Mouse (Mus musculus): ENCODE data around the gene Rassf6. TPM values are rescaled to one million over a fixed set of nuclear protein-coding genes. Genes with fewer than 3 reads are reported as not detected.

The Rassf6 gene
- polyA plus RNA-seq, 1 experiment from 2014 or later = 1.0 TPM

- H3K9me3 ChIP-seq = no peaks in the 10 kb centered on the region
- 0 out of 2 replicates have a peak, but pooled peaks cover 2% of the 10 kb centered on the region for H3K27me3 ChIP-seq
- 0 out of 2 replicates have a peak, but pooled peaks cover 5% of the 10 kb centered on the region for H3K4me1 ChIP-seq (replicated peaks)
- no peak overlapping the region for H3K27ac ChIP-seq
- ATAC-seq (ENCODE audit: low FRiP score) = peak; percentile 62; the same call in 1 of the 2 replicates
- H3K36me3 ChIP-seq = no peaks in the 10 kb centered on the region
- H3K4me2 ChIP-seq = no peak overlapping the region
- 9% methylated on average over 3 of the region's 3 CpGs for WGBS
- H3K9ac ChIP-seq = no peak overlapping the region
- no peak overlapping the region for H3K4me3 ChIP-seq
These were observed 12.3 kb upstream of the Rassf6 start for GRCm38 (mm10) chr5:90652724-90653123.

- no peak for ATAC-seq (ENCODE audit: low FRiP score)
- no peak overlapping the region for H3K4me3 ChIP-seq
- 84% methylated on average over 5 of the region's 5 CpGs for WGBS
- H3K9me3 ChIP-seq = no peaks in the 10 kb centered on the region
- H3K4me2 ChIP-seq = no peak overlapping the region
- H3K9ac ChIP-seq = no peak overlapping the region
- no peak overlapping the region for H3K27ac ChIP-seq
- H3K36me3 ChIP-seq = no peaks in the 10 kb centered on the region
- 0 out of 2 replicates have a peak, but pooled peaks cover 2% of the 10 kb centered on the region for H3K27me3 ChIP-seq
- no peaks in the 10 kb centered on the region for H3K4me1 ChIP-seq (replicated peaks)
These were observed 10.2 kb upstream of the Rassf6 start for GRCm38 (mm10) chr5:90650466-90651150.

GRCm38 (mm10) chr5:90647473-90647872, 7.0 kb upstream of the Rassf6 start:
- H3K4me3 ChIP-seq = no peak overlapping the region
- no peak overlapping the region for H3K4me2 ChIP-seq
- no peak for ATAC-seq (ENCODE audit: low FRiP score)
- H3K27ac ChIP-seq = no peak overlapping the region
- no peak overlapping the region for H3K9ac ChIP-seq
- WGBS = 82% methylated on average over 5 of the region's 5 CpGs
- H3K4me1 ChIP-seq (replicated peaks) = no peaks in the 10 kb centered on the region
- no peaks in the 10 kb centered on the region for H3K36me3 ChIP-seq
- H3K9me3 ChIP-seq = no peaks in the 10 kb centered on the region
- H3K27me3 ChIP-seq = no peaks in the 10 kb centered on the region

GRCm38 (mm10) chr5:90646398-90646797, 5.9 kb upstream of the Rassf6 start:
- Histone ChIP-seq H3K27me3 (no peaks in the 10 kb centered on the region), H3K4me1 (replicated peaks) (no peaks in the 10 kb centered on the region), H3K9ac (no peak overlapping the region), H3K4me2 (no peak overlapping the region), H3K36me3 (no peaks in the 10 kb centered on the region), H3K9me3 (no peaks in the 10 kb centered on the region), H3K4me3 (no peak overlapping the region), H3K27ac (no peak overlapping the region)
- no peak for ATAC-seq (ENCODE audit: low FRiP score)
- 82% methylated on average over 5 of the region's 5 CpGs for WGBS

- WGBS = 75% methylated on average over 3 of the region's 3 CpGs
- no peak overlapping the region for H3K4me3 ChIP-seq
- no peak for ATAC-seq (ENCODE audit: low FRiP score)
- peaks cover 1% of the 10 kb centered on the region for H3K4me1 ChIP-seq (replicated peaks)
- H3K9me3 ChIP-seq = no peaks in the 10 kb centered on the region
- no peaks in the 10 kb centered on the region for H3K36me3 ChIP-seq
- 0 out of 2 replicates have a peak, but pooled peaks cover 5% of the 10 kb centered on the region for H3K27me3 ChIP-seq
- no peak overlapping the region for H3K27ac ChIP-seq
- H3K4me2 ChIP-seq = no peak overlapping the region
- H3K9ac ChIP-seq = no peak overlapping the region
These were observed 5.1 kb upstream of the Rassf6 start for GRCm38 (mm10) chr5:90645579-90645978.

DNA sequence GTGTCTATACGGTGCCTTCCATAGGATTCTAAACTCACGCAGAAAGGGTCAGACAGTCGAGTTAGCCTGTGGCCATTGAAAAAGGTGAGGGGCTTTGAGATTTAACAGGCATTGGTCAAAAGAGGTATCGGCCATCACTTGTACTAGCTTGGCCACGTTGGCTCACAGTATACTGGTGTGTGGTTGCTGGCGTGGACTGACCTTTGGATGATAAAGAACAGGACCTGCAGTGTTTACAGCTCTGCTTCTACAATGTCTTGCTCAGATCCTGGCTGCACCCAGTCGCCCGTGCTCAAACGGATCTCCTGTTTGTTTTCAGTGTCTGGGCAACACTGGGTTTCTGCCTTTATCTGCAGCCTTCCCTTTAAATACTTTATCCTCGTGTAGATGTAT, 757 bp upstream of the Rassf6 start:
- Histone ChIP-seq H3K4me2 (no peak overlapping the region), H3K4me1 (replicated peaks) (peaks cover 7% of the 10 kb centered on the region), H3K9ac (no peak overlapping the region), H3K4me3 (no peak overlapping the region), H3K27me3 (0 out of 2 replicates have a peak, but pooled peaks cover 9% of the 10 kb centered on the region), H3K36me3 (no peaks in the 10 kb centered on the region), H3K9me3 (no peaks in the 10 kb centered on the region), H3K27ac (no peak overlapping the region)
- ATAC-seq (ENCODE audit: low FRiP score) = no peak
- 73% methylated on average over 10 of the region's 10 CpGs for WGBS

DNA sequence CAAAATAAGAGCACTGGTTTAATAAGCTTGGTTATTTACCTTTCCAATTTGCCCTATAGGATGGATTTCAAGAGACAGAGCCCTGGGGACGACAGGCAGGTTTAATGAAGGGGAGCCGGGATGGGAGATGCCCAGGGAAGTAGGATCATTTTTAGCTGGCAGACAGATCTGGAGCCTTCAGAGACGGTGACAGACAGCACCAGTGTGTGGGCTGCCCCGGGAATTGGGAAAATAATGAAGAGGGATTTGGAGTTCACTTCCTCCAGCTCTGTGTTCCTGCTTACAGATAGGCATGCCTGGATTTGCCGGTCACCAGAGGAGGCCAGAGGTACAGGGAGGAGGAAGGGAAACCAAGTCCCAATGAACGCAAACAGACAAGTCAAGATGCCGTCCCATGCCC, 5.6 kb downstream of the Rassf6 start:
- WGBS = 80% methylated on average over 7 of the region's 7 CpGs
- 0 out of 2 replicates have a peak, but pooled peaks cover 3% of the 10 kb centered on the region for H3K27me3 ChIP-seq
- H3K4me2 ChIP-seq = no peak overlapping the region
- no peaks in the 10 kb centered on the region for H3K9me3 ChIP-seq
- ATAC-seq (ENCODE audit: low FRiP score) = no peak
- H3K4me3 ChIP-seq = no peak overlapping the region
- no peak overlapping the region for H3K9ac ChIP-seq
- H3K36me3 ChIP-seq = no peaks in the 10 kb centered on the region
- H3K4me1 ChIP-seq (replicated peaks) = no peaks in the 10 kb centered on the region
- no peak overlapping the region for H3K27ac ChIP-seq

DNA sequence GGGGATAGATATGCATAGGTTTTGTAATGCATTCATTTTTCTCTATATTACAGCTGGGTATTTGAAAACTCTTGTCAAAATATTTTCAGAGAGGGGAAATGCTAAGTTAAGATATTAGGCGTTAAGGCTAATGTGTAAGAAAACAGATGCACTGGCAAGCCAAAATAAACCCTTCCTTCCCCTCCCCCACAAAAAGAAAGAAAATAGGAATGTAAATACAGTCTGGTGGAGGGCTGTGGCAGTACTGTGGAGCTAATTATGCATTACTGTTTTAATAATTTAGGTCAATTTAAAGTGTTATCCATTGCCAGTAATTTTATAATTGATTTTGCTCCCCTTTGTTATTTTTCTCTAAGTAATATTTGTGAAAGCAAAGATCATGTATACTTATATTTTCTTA, 11.9 kb downstream of the Rassf6 start:
- H3K4me1 ChIP-seq (replicated peaks) = no peaks in the 10 kb centered on the region
- no peaks in the 10 kb centered on the region for H3K27me3 ChIP-seq
- WGBS = 68% methylated on average over 1 of the region's 1 CpGs
- H3K4me2 ChIP-seq = no peak overlapping the region
- no peak overlapping the region for H3K27ac ChIP-seq
- H3K9me3 ChIP-seq = no peaks in the 10 kb centered on the region
- no peak for ATAC-seq (ENCODE audit: low FRiP score)
- H3K4me3 ChIP-seq = no peak overlapping the region
- no peak overlapping the region for H3K9ac ChIP-seq
- no peaks in the 10 kb centered on the region for H3K36me3 ChIP-seq

GRCm38 (mm10) chr5:90628011-90628410, 12.4 kb downstream of the Rassf6 start:
- no peaks in the 10 kb centered on the region for H3K36me3 ChIP-seq
- no peak overlapping the region for H3K4me2 ChIP-seq
- H3K9me3 ChIP-seq = no peaks in the 10 kb centered on the region
- no peak overlapping the region for H3K27ac ChIP-seq
- ATAC-seq (ENCODE audit: low FRiP score) = no peak
- 76% methylated on average over 3 of the region's 3 CpGs for WGBS
- H3K27me3 ChIP-seq = no peaks in the 10 kb centered on the region
- H3K4me3 ChIP-seq = no peak overlapping the region
- no peak overlapping the region for H3K9ac ChIP-seq
- H3K4me1 ChIP-seq (replicated peaks) = no peaks in the 10 kb centered on the region

- H3K4me3 ChIP-seq = no peak overlapping the region
- H3K4me1 ChIP-seq (replicated peaks) = no peaks in the 10 kb centered on the region
- H3K27ac ChIP-seq = no peak overlapping the region
- H3K4me2 ChIP-seq = no peak overlapping the region
- ATAC-seq (ENCODE audit: low FRiP score) = no peak
- no peaks in the 10 kb centered on the region for H3K9me3 ChIP-seq
- WGBS = 94% methylated on average over 4 of the region's 4 CpGs
- no peak overlapping the region for H3K9ac ChIP-seq
- H3K27me3 ChIP-seq = no peaks in the 10 kb centered on the region
- no peaks in the 10 kb centered on the region for H3K36me3 ChIP-seq
These were observed 13.0 kb downstream of the Rassf6 start for GRCm38 (mm10) chr5:90627423-90627822.

DNA sequence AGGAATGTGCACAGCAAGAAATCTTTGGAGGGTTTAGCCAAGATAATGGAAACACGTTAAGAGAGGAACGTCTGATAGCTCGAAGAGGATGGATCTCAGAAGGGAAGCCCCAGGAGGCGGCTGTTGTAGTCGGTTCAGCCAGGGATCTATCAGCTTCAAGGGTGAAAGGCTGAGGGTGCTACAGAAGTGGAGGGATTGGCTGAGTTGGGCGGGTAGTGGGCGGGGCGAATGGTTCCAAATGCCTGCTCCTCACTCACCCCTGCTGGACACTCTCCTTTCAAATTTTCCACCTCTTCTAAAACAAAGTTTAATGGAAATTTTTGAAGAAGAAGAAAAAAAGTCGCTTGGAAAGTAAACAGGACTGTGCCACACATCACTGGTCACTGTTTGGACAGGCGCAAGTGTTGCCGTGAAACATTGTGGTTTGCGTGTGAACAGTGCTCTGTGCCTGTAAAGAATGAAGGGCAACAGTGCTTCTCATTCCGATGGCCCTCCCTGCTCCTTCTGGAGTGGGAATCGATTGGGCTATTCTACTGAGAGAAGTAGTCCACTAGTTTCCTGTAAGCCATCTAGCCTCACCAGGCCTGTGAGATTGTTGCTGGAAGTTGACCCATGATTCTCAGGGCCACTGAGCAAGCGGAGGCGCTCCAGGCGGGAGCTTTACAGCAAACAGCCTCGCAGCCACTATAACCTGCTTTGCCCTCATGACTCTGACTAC, 15.6 kb downstream of the Rassf6 start:
- Histone ChIP-seq H3K4me2 (no peak overlapping the region), H3K27me3 (no peaks in the 10 kb centered on the region), H3K36me3 (no peaks in the 10 kb centered on the region), H3K9me3 (no peaks in the 10 kb centered on the region), H3K9ac (no peak overlapping the region), H3K4me1 (replicated peaks) (no peaks in the 10 kb centered on the region), H3K27ac (no peak overlapping the region), H3K4me3 (no peak overlapping the region)
- WGBS = 80% methylated on average over 18 of the region's 18 CpGs
- ATAC-seq (ENCODE audit: low FRiP score) = no peak

GRCm38 (mm10) chr5:90623209-90623608, 17.2 kb downstream of the Rassf6 start:
- WGBS = 82% methylated on average over 2 of the region's 2 CpGs
- H3K27me3 ChIP-seq = no peaks in the 10 kb centered on the region
- no peak overlapping the region for H3K9ac ChIP-seq
- no peak overlapping the region for H3K27ac ChIP-seq
- H3K4me2 ChIP-seq = no peak overlapping the region
- no peaks in the 10 kb centered on the region for H3K36me3 ChIP-seq
- ATAC-seq (ENCODE audit: low FRiP score) = no peak
- no peaks in the 10 kb centered on the region for H3K9me3 ChIP-seq
- H3K4me3 ChIP-seq = no peak overlapping the region
- no peaks in the 10 kb centered on the region for H3K4me1 ChIP-seq (replicated peaks)

DNA sequence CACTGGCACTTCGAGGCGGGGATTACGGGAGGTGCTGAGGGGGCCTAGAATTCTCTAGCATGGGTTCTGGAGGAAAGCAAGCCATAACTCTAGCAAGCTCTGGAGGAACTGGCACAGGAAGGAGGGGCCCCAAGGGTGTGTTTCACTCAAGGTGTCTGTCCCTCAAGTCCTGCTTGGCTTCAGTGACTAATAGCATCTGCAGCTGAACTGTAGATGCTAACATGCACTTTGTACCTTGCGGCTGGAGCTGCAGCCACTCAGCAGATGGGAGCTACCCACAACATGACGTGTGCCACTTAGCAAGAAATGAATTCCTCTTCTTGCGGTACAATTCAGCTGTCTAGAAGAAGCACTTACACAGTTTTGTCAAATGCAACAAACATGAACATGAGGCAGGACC, 18.7 kb downstream of the Rassf6 start:
- no peak overlapping the region for H3K4me2 ChIP-seq
- 98% methylated on average over 6 of the region's 6 CpGs for WGBS
- no peaks in the 10 kb centered on the region for H3K36me3 ChIP-seq
- H3K27ac ChIP-seq = no peak overlapping the region
- H3K9ac ChIP-seq = no peak overlapping the region
- H3K27me3 ChIP-seq = no peaks in the 10 kb centered on the region
- no peaks in the 10 kb centered on the region for H3K9me3 ChIP-seq
- ATAC-seq (ENCODE audit: low FRiP score) = no peak
- no peak overlapping the region for H3K4me3 ChIP-seq
- no peaks in the 10 kb centered on the region; the same call in 1 of the 2 replicates for H3K4me1 ChIP-seq (replicated peaks)

Data from hindbrain, embryonic 13.5 days (tissue).